Mouse (Mus musculus) thymus, postnatal 0 days (tissue): ENCODE measurements around the gene Tcf15. TPM values are rescaled to one million over a fixed set of nuclear protein-coding genes. Genes with fewer than 3 reads are reported as not detected.

Experiments
- DNase-seq: peaks from one replicate; pipeline ENCODE4 v3.0.0-alpha.2; 2015; ENCODE audit warnings: low spot score
- polyA plus RNA-seq: library from polyadenylated mRNA; unstranded; fragments of >200 nt; fragmentation: Nextera tagmentation; extraction: Ambion mirVana; gene quantifications from 2 replicates; pipeline ENCODE4 v1.2.1, GENCODE M21; 2015

Gene Tcf15
- 2.1 TPM in 2 replicates for polyA plus RNA-seq

DNA sequence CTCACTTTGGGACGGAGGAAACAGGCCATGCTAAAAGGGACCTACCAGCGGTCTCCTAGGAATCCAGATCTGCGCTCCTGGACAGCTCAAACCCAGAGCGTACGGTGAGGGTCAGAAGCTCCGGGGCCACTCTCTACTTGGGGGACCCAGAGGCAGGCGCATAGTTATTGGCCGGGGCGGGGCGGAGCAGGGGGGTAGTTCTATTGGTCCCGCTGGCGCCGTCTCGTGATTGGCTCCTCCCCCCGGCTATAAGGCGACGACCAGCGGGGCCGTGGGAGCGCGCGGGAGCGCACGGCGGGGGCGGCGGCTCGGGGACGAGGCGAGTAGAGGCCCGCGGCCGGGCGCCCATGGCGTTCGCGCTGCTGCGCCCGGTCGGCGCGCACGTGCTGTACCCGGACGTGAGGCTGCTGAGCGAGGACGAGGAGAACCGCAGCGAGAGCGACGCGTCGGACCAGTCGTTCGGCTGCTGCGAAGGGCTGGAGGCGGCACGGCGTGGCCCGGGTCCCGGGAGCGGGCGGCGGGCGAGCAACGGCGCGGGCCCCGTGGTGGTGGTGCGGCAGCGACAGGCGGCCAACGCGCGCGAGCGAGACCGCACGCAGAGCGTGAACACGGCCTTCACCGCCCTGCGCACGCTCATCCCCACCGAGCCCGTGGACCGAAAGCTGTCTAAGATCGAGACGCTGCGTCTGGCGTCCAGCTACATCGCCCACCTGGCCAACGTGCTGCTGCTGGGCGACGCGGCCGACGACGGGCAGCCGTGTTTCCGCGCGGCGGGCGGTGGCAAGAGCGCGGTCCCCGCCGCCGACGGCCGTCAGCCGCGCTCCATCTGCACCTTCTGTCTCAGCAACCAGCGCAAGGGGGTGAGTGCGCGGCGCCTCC lies at the start of gene Tcf15:
TSS of gene Tcf15 (plus strand) at position 283 of the 879 bp plus-strand sequence.
- DNase-seq, result no peak

GRCm38 (mm10) chr2:152094856-152095545 lies 48.4 kb upstream of the Tcf15 start:
- no peak for DNase-seq

DNA sequence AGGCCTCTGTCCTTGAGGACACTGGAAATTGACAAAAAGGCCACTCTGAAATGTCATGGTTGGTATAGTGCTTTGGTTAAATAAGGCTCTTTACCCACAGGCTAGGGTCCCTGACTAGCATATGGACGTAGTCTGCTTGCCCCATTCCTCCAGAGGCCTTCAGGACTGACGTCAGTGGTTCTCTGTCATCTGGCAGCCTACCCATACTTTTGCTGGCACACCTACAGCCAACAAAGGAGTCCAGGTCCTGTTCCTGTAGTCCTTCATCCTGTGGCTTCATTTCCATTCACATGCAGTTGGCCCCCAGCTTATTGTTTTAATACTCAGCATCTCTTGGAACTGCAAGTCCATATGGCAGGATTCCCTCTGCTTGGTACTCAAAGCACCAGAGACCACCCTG lies 46.4 kb upstream of the Tcf15 start:
- DNase-seq, result no peak

- no peak for DNase-seq
Measured at GRCm38 (mm10) chr2:152097916-152098315, 45.4 kb upstream of the Tcf15 start.

DNA sequence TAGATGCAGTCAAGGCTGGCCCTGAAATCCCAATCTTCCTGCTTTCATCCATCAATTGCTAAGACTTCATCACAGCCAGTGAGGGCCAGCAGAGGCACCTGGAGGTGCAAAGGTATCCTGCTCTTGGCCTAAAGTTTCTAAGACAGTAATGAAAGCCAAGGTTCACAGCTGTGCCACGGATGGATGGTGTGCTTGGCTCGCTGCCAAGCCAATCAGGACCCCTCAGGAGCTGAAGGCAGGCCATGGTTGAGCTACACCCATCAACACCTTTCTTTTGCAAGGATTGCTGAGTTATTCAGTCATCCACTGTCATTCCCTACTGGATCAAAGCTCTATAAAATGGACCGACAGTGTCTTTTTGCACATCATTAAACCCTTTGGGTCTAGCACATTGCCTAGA lies 43.8 kb upstream of the Tcf15 start:
- no peak for DNase-seq

DNA sequence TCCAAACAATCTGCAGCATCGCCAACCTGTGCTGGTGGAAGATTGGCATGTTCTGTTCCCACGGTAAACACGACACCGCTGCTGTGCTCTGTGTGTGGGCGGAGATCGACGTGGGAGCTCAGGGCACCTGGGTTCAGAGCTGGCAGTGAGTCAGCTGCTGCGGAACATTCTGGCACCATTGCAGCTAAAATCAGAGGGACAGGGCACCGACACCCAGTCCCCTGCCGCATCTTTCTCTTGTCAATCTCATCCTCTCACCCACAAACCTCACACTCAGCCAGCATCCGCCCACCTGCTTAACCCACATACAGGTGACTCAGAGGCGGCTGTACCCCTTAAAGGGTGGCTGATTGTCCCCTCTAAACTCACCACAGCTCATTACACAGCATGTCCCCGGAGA lies 41.6 kb upstream of the Tcf15 start:
- DNase-seq, result no peak

GRCm38 (mm10) chr2:152102369-152102768 lies 41.0 kb upstream of the Tcf15 start:
- no peak for DNase-seq

DNA sequence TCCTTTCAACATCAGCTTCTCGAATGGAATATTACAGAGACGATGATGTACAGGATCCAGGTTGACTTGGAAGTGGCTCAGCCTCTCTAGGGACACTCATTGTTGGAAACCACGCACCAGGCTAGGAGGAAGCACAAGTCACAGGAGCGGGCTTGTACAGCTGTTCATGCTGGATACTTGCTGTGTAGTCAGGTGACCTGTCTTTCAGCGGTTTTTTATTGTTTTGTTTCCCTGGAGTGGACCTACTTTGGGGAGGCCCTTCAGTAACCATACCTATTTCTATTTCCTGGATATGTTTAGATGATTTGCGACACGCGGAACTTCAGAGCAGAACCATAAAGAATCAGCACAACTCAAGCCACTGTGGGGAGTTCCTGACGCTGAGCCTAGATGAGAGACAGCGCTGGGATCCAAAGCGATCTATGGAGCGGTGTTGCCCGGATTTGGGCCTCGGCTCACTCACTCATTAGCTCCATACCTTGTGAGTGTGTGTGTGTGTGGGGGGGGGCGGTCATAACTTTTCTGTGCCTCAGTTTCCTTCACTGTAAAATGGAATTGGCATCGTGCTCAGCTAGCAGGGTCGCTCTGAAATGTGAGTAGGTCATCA lies 38.5 kb upstream of the Tcf15 start:
- no peak for DNase-seq

DNA sequence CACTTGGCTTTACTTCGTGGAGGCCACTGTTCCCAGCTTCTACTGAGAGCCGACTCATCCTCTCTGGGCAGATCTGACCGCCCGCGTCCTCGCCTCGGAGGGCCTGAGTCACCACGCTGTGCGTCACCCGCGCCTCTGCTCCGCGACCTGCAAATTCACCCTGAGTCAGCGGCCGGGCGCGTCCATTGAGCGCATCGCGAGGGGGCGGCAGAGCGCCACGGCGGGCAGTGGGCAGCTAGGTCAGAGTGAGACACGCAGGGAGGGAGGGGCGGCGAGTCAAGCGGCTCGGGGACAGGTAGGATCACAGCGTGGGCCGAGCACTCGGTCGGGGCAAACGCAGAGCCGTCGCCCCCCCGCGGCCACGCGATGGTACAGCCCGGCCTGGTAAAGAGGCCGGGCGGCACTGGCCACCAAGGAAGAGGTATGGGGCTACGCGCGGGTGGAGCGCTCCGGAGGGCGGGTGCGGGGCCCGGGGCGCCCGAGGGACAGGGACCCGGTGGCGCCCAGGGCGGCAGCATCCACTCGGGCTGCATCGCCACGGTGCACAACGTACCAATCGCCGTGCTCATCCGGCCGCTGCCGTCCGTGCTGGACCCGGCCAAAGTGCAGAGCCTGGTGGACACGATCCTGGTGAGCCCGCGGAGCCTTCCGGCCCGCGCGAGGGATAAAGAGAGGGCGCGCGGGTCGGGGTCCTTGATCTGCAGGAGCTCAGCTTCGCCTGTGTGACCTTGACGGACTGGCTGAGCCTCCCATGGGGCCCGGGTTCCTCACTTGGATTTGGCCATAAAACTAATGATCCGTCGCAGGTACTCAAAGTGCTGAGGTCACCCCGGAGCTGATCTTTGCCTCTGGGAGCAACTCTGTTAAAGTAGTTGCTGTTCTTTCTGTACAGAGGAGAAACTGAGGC lies 37.8 kb upstream of the Tcf15 start, which contains the start of gene Srxn1:
TSS of gene Srxn1 (plus strand) at position 199 of the 907 bp plus-strand sequence.
- no peak for DNase-seq

DNA sequence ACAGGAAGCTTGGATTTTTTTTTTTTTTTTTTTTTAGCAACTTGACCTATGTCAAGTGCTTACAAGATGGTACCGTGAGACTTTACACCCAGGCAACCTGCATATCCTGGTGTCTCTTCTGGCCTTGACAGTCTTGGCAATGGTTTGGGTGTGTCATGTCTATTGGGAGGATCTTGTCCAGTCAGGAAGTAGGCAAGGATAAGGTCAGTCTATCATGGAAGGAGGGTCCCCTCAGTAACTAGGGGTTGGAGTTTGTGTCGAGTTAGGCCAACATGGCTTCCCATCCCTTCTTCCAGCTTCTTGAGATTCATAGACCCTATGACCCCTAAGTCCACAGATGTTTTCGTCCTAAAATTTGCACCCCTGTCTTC lies 37.2 kb upstream of the Tcf15 start:
- DNase-seq, result no peak

GRCm38 (mm10) chr2:152106597-152106996 lies 36.8 kb upstream of the Tcf15 start:
- no peak for DNase-seq

DNA sequence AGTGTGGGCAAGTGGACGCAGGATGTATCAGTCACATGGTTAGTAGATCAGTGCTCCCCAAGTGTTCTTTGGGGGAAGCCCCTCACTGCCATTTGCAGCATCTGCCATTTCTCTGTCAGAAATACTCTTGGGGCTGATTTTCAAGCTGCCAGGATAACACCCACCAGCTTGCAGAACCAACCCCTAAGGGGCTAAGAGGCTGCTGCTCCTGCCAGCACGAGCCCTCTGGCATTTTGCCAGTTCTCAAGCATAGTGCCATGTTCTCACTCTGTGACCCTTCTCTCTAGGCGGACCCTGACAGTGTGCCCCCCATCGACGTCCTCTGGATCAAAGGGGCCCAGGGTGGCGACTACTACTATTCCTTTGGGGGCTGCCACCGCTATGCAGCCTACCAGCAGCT lies 34.7 kb upstream of the Tcf15 start:
- DNase-seq, result no peak

DNA sequence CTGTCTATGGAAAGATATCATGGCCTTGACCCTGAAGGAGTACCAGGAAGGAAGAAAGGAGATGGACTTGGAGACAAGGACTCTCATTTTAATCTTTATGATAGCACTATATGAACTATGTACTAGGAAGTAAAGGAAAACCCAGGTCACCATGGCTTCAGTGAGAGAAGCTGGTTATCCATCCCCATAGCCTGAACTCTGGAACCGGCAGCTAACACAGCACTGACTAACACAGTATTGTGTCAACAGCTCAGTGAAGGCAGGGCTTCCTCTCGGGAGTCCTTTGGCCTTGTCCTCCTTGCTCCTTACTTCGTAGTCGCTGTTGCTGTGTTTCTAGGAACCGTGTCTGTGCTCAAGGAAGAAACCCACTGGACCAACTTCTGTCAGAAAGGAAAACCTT lies 34.0 kb upstream of the Tcf15 start:
- DNase-seq, result no peak

DNA sequence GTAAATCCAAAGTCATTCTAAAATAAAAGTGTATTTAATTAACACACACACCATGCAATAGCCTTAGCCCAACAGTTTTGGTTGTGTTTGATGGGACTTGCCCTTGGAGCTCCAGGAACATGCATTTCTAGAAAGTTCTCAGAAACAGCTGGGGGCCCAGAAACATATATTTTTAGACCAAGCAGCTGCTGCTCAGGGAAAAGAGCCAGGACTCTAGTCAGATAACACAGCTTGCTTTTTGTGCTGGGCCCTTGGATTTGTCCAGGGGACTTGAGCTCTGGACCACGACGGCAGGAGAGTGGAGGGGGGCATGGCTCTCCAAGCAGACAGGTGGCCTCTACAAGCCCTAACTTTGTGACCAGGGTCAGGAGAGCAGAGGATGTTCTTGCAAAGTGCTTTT lies 32.0 kb upstream of the Tcf15 start:
- DNase-seq, result no peak

- DNase-seq, result peak; percentile 87
Measured at GRCm38 (mm10) chr2:152111920-152112319, 31.4 kb upstream of the Tcf15 start.

GRCm38 (mm10) chr2:152112490-152112889 lies 30.9 kb upstream of the Tcf15 start:
- DNase-seq, result no peak

DNA sequence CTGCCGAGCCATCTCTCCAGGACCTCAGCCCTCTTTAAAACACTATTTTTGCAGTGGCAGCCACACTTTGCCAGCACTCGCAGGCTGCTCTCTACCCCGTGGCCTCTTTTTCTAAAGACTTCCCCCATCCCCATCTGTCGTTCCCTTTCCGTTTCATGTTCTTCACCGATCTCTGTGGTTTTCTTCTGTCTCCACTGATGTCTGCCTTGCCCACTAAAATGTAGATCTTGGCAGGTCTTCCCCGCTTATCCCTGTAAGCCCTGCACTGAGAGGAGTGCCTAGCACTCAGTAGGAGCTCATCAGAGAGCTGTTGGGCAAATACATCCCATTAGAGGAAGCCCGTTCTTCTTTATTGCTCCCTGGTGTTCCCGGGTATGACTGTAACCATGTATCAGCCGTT lies 30.4 kb upstream of the Tcf15 start:
- no peak for DNase-seq

- DNase-seq, result no peak
Measured at GRCm38 (mm10) chr2:152114057-152114975, 29.0 kb upstream of the Tcf15 start.

DNA sequence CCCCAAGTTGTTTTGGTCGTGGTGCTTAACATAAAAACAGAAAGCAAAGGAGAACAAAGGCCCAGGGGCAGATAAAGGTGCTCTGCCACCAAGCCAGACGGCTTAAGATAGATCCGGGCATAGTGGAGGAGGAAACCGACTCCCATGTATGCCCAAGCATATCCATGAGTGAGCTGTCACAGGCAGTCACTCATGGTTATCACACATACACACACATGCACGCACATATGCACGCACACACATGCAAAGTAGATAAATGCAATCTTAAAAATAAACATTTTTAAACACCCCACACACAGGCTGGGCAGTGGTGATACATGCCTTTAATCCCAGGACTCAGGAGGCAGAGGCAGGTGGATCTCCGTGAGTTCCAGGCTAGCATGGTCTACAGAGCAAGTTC lies 25.7 kb upstream of the Tcf15 start:
- DNase-seq, result no peak

DNA sequence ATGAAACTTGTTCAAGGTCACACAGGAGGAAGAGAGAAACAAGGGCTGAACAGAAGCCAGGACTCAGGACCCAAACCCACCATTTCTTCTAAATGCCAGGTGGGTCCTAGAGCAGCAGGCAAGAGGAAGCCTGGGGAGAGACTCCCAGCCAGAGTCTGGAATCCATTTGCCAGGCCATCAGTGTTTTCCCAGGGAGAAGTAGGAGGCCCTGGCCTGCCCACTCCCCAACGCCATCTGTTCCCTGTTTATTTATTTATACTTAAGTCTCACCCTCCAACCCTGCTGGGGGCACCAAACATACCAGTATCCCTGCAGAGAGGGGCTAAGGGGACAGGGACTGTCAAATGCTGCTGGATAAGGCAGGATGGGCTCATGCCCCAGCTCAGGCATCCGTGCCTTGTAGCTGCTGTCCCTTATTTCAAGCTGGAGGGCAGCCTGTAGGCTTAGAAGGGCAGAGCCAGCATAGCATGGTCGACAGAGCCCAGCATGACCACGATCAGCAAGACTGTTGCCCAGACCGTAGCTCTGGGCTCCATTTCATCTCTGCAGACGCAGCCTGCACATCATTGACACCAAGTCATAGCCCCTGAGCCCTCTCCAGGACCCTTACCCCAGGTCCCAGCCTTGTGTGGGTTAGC lies 24.0 kb upstream of the Tcf15 start:
- no peak for DNase-seq
